Mouse (Mus musculus) heart, embryonic 14.5 days (tissue): ENCODE measurements around the gene H2afy. TPM values are rescaled to one million over a fixed set of nuclear protein-coding genes. Genes with fewer than 3 reads are reported as not detected.
"Not testable (repeated sequence)": the region's sequence is repeated elsewhere in the genome, so short reads cannot be mapped to it uniquely, and the experiment has no call there.

Source experiments
- ATAC-seq: fragments of 200-750 bp; cut with Nextera tagmentation; 2 replicates; pipeline ENCODE4 v1.8.0; 2017; ENCODE audit warnings: low read depth, moderate TSS enrichment; ENCODE audit not compliant: insufficient number of reproducible peaks, insufficient read depth, low FRiP score
- H3K27ac ChIP-seq, 2 experiments: fragments of 200-500 bp in 1 of 2; fragments of 300-500 bp in 1 of 2; sonication (generic) in 1 of 2; replicated peaks in 1 of 2; 2 replicates each; pipeline ENCODE4 v1.5.1; 2012 to 2014; ENCODE audit warnings: low read depth in 2 of 2, low read length in 2 of 2, control low read depth in 1 of 2, mild to moderate bottlenecking in 1 of 2, mixed read lengths in 1 of 2; ENCODE audit not compliant: control insufficient read depth in 1 of 2, insufficient read depth in 1 of 2
- H3K27me3 ChIP-seq: fragments of 300-500 bp; sonication (generic); 2 replicates; pipeline ENCODE4 v1.6.1; 2014; ENCODE audit warnings: mild to moderate bottlenecking, low read length, control low read depth; ENCODE audit not compliant: control insufficient read depth, insufficient read depth
- H3K36me3 ChIP-seq: fragments of 300-500 bp; sonication (generic); 2 replicates; pipeline ENCODE4 v1.6.1; 2014; ENCODE audit warnings: mild to moderate bottlenecking, control low read depth, low read length, mixed read lengths; ENCODE audit not compliant: control insufficient read depth, insufficient read depth
- H3K4me1 ChIP-seq, 2 experiments: fragments of 200-500 bp in 1 of 2; fragments of 300-500 bp in 1 of 2; sonication (generic) in 1 of 2; 2 replicates each; pipeline ENCODE4 v1.6.1; 2012 to 2014; ENCODE audit warnings: low read length in 2 of 2, control low read depth in 1 of 2, mixed read lengths in 1 of 2; ENCODE audit not compliant: control insufficient read depth in 2 of 2, insufficient read depth in 2 of 2
- H3K4me2 ChIP-seq: fragments of 300-500 bp; sonication (generic); 2 replicates; pipeline ENCODE4 v1.6.1; 2014; ENCODE audit warnings: mild to moderate bottlenecking, low read length
- H3K4me3 ChIP-seq, 2 experiments: fragments of 200-500 bp in 1 of 2; fragments of 300-500 bp in 1 of 2; sonication (generic) in 1 of 2; 2 replicates each; pipeline ENCODE4 v1.5.1; 2012 to 2014; ENCODE audit warnings: low read length in 2 of 2, mild to moderate bottlenecking in 2 of 2, control low read depth in 1 of 2, low read depth in 1 of 2, moderate library complexity in 1 of 2; ENCODE audit not compliant: control insufficient read depth in 1 of 2, insufficient read depth in 1 of 2
- H3K9ac ChIP-seq: fragments of 300-500 bp; sonication (generic); 2 replicates; pipeline ENCODE4 v1.6.1; 2014; ENCODE audit warnings: mild to moderate bottlenecking, low read length
- H3K9me3 ChIP-seq: fragments of 300-500 bp; sonication (generic); 2 replicates; pipeline ENCODE4 v1.6.1; 2016; ENCODE audit warnings: low read length, control low read depth; ENCODE audit not compliant: control insufficient read depth
- WGBS: fragments of 180-500 bp; shearing (Covaris S2); extraction: QIAGEN DNeasy Blood & Tissue Kit; methylation state at CpG from one replicate; pipeline ENCODE4 v1.1.7; 2014; 5-methylcytosine and 5-hydroxymethylcytosine counted together
- polyA plus RNA-seq: library from polyadenylated mRNA; unstranded; fragments of >200 nt; fragmentation: Nextera tagmentation; extraction: Ambion mirVana; gene quantifications from 2 replicates; pipeline ENCODE4 v1.2.1, GENCODE M21; 2014

Gene H2afy
- polyA plus RNA-seq, 1 experiment from 2014 or later = 107 TPM

GRCm38 (mm10) chr13:56052781-56053180 is 83.4 kb downstream of the H2afy start:
- H3K4me1 ChIP-seq = no peaks in the 10 kb centered on the region
- no peak overlapping the region for H3K4me3 ChIP-seq
- no peaks in the 10 kb centered on the region for H3K36me3 ChIP-seq
- H3K27ac ChIP-seq = no peak overlapping the region
- H3K9ac ChIP-seq = no peak overlapping the region
- H3K9me3 ChIP-seq = no peaks in the 10 kb centered on the region
- H3K27me3 ChIP-seq = no peaks in the 10 kb centered on the region
- H3K4me2 ChIP-seq = no peak overlapping the region
- ATAC-seq = no peak
- 15% methylated on average over 10 of the region's 10 CpGs for WGBS

GRCm38 (mm10) chr13:56050246-56050645 is 85.9 kb downstream of the H2afy start:
- ATAC-seq = no peak
- H3K27me3 ChIP-seq = no peaks in the 10 kb centered on the region
- no peaks in the 10 kb centered on the region for H3K4me1 ChIP-seq
- no peaks in the 10 kb centered on the region for H3K36me3 ChIP-seq
- WGBS = 62% methylated on average over 6 of the region's 6 CpGs
- H3K4me2 ChIP-seq = no peak overlapping the region
- H3K27ac ChIP-seq = no peak overlapping the region
- H3K4me3 ChIP-seq = no peak overlapping the region
- H3K9ac ChIP-seq = no peak overlapping the region
- no peaks in the 10 kb centered on the region for H3K9me3 ChIP-seq

- H3K9me3 ChIP-seq = no peaks in the 10 kb centered on the region
- no peak overlapping the region for H3K4me2 ChIP-seq
- WGBS = 80% methylated on average over 3 of the region's 3 CpGs
- no peak overlapping the region for H3K4me3 ChIP-seq
- no peak overlapping the region for H3K27ac ChIP-seq
- H3K36me3 ChIP-seq = no peaks in the 10 kb centered on the region
- H3K9ac ChIP-seq = no peak overlapping the region
- 0 out of 4 replicates have a peak, but pooled peaks cover 0 to 4% of the 10 kb centered on the region in 2 experiments for H3K4me1 ChIP-seq
- no peak for ATAC-seq
- no peaks in the 10 kb centered on the region for H3K27me3 ChIP-seq
These were observed 93.9 kb downstream of the H2afy start for GRCm38 (mm10) chr13:56042221-56042620.

DNA sequence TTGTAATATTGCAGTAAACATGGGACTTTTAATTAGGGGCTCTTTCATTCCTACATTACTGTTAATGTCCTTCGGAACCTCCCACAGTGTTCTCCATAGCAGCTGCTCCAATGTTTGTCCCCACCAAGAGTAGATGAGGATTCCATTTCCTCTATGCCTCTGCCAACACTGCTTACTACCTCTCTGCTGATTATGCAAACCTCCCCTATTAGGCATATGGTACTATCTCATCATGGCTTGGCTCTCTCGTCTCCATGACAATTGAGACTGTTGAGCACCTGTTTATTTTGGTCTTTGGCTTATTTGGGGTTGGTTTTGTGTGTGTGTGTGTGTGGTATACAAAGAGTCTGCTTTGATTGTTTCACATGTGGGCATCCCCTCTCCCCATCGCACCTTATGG is 95.5 kb downstream of the H2afy start:
- H3K9me3 ChIP-seq = no peaks in the 10 kb centered on the region
- WGBS = 73% methylated on average over 3 of the region's 3 CpGs
- no peak for ATAC-seq

DNA sequence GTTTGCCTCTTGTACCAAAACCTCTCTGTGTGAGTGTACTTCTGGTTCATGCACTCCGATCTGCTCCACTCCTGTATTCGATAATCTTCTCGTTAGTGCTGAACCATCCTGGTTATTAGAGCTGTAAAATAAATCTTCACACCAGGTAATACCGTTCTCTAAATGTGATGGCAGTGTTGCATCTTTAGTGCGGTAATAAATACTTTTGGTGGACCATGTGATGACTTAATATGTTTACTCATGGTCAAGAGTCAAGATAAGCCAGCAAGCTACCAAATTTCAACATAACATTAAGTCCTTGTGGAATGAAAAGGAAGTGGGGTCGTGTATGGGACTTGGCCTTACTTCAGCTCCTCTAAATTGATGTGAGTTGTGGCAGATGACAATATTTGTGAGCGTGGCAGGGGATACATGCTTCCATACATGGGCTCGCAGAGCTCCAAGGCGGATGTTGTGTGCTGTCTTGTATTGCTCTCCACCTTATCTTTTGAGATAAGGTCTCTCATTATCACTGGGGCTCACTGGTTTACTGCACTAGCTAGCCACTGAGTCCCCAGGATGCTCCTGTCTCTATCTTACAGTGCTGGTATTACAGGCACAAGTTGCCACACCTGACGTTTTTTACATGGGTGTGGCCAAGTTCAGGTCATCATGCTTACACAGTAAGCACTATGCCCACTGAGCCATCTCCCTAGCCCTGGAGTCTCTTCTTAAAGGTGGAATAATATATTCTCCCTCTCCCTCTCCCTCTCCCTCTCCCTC is 96.4 kb downstream of the H2afy start:
- ATAC-seq = no peak
- Histone ChIP-seq H3K4me2 (no peak overlapping the region), H3K27ac (no peak overlapping the region), H3K9ac (no peak overlapping the region), H3K4me3 (no peak overlapping the region), H3K4me1 (0 out of 4 replicates have a peak, but pooled peaks cover 0 to 4% of the 10 kb centered on the region in 2 experiments), H3K36me3 (no peaks in the 10 kb centered on the region), H3K9me3 (no peaks in the 10 kb centered on the region), H3K27me3 (no peaks in the 10 kb centered on the region)
- WGBS = 52% methylated on average over 10 of the region's 10 CpGs

More for the DNA sequence above, 95.5 kb downstream of the H2afy start:
- Histone ChIP-seq H3K36me3 (no peaks in the 10 kb centered on the region), H3K9ac (no peak overlapping the region), H3K27ac (no peak overlapping the region), H3K4me1 (0 out of 4 replicates have a peak, but pooled peaks cover 0 to 4% of the 10 kb centered on the region in 2 experiments), H3K4me3 (no peak overlapping the region), H3K4me2 (no peak overlapping the region), H3K27me3 (no peaks in the 10 kb centered on the region)

- Histone ChIP-seq H3K4me1 (peaks cover 12 to 24% of the 10 kb centered on the region in 2 experiments), H3K27me3 (no peaks in the 10 kb centered on the region), H3K4me3 (no peak overlapping the region), H3K4me2 (no peak overlapping the region), H3K9me3 (no peaks in the 10 kb centered on the region), H3K36me3 (no peaks in the 10 kb centered on the region), H3K27ac (no peak overlapping the region), H3K9ac (no peak overlapping the region)
- no peak for ATAC-seq
- 80% methylated on average over 4 of the region's 4 CpGs for WGBS
These were observed 107.2 kb downstream of the H2afy start for GRCm38 (mm10) chr13:56029006-56029405.

DNA sequence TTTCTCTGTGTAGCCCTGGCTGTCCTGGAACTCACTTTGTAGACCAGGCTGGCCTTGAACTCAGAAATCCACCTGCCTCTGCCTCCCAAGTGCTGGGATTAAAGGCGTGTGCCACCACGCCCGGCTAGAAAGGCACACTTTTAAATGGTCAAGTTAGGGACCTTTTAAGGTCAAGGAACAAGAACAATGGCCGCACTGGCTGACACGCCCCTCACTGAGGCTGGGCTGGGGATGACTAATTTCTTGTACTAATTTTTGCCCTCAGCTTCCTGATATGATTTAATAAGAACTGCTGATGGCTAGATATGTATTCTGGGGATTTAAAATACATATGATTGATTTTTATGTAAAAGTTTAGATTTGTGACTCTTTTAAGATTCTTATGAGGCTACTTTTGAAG is 108.2 kb downstream of the H2afy start:
- H3K27ac ChIP-seq, H3K9ac ChIP-seq, H3K9me3 ChIP-seq, H3K4me2 ChIP-seq, H3K36me3 ChIP-seq, H3K4me3 ChIP-seq, H3K27me3 ChIP-seq, ATAC-seq: not testable (repeated sequence)
- H3K4me1 ChIP-seq = peaks cover 12 to 24% of the 10 kb centered on the region in 2 experiments
- 76% methylated on average over 5 of the region's 5 CpGs for WGBS

- Histone ChIP-seq H3K4me3 (no peak overlapping the region), H3K9me3 (no peaks in the 10 kb centered on the region), H3K4me2 (no peak overlapping the region), H3K27ac (no peak overlapping the region), H3K4me1 (peaks cover 9 to 20% of the 10 kb centered on the region in 2 experiments), H3K9ac (no peak overlapping the region), H3K36me3 (no peaks in the 10 kb centered on the region), H3K27me3 (no peaks in the 10 kb centered on the region)
- WGBS = 39% methylated on average over 5 of the region's 5 CpGs
- ATAC-seq = no peak
These were observed 109.5 kb downstream of the H2afy start for GRCm38 (mm10) chr13:56026623-56027022.
